In genomic region chr5:69601027-69601426, GRCm38 (mm10) we compare ENCODE assay signal across 8 mouse cellular contexts. TPM values are rescaled to one million over a fixed set of nuclear protein-coding genes. Genes with fewer than 3 reads are reported as not detected.
DNase-seq lines count a peak whose midpoint lies in the region; TF ChIP-seq lines count a peak whose summit lies in the region.

No protein-coding gene starts in this region.

- in situ Hi-C loops in CH12.LX (cut with MboI; ENCODE audit: low pct_ligation_motif_present, low pct_unique_long_range_greater_than_20kb, low sequenced_read_pairs), result no loop called here

- no peaks in the 10 kb centered on the region for H3K9me3 ChIP-seq in CH12.LX (replicated peaks; ENCODE audit: low read length)

- H3K4me2 ChIP-seq in CH12.LX (ENCODE audit: insufficient read depth, low read depth, poor library complexity, severe bottlenecking), result no peak overlapping the region

- peak; percentile 49 for TF ChIP-seq RAD21 in CH12.LX (IDR thresholded peaks at IDR 0.05; ENCODE audit: low read depth, low read length)

- peak; percentile 16 for DNase-seq in kidney, adult 2 months
- no peak for DNase-seq in kidney, postnatal 14 days
- DNase-seq in CH12.LX (ENCODE audit: extremely low read depth), result peak; percentile 16
- peak; percentile 21 for DNase-seq in ZHBTc4 (ENCODE audit: low read depth, low spot score)
- peak; percentile 10 for DNase-seq in induced T-regulatory cell, adult 2 months (ENCODE audit: low read depth)
- no peak for DNase-seq in gastrocnemius, adult 8-10 months (ENCODE audit: low spot score in 2 of 2)
- DNase-seq in layer of hippocampus, adult 8-10 months (ENCODE audit: low spot score in 2 of 2), result no peak
- DNase-seq in gastrocnemius, postnatal 10 days, result no peak

- H3K4me1 ChIP-seq in kidney, adult 2 months (ENCODE audit: control insufficient read depth, insufficient read depth, low read length), result no peaks in the 10 kb centered on the region
- no peaks in the 10 kb centered on the region for H3K4me1 ChIP-seq in CH12.LX (ENCODE audit: control insufficient read depth in 1 of 2, insufficient read depth in 2 of 2)

- H3K27ac ChIP-seq in kidney, adult 2 months (ENCODE audit: insufficient read depth, low read depth, low read length), result no peak overlapping the region
- H3K27ac ChIP-seq in CH12.LX (ENCODE audit: insufficient read depth, low read depth), result no peak overlapping the region

- H3K4me3 ChIP-seq in kidney, adult 2 months (ENCODE audit: insufficient read depth, low read depth, low read length), result no peak overlapping the region
- no peak overlapping the region for H3K4me3 ChIP-seq in CH12.LX (replicated peaks in 1 of 3; ENCODE audit: low read depth in 2 of 3, low read length in 2 of 3, poor library complexity in 1 of 3)

- no peak for TF ChIP-seq CTCF in kidney, adult 2 months (conservative IDR thresholded peaks at IDR 0.05; ENCODE audit: insufficient read depth, insufficient read length, low read depth, low read length)
- TF ChIP-seq CTCF in CH12.LX (conservative IDR thresholded peaks at IDR 0.05 in 1 of 2, IDR thresholded peaks at IDR 0.05 in 1 of 2; ENCODE audit: low read depth in 2 of 2, low read length in 2 of 2), result peak in 1 of 2 experiments; percentile 53; a peak in 2 of 4 replicates

- TF ChIP-seq EP300 in CH12.LX (IDR thresholded peaks at IDR 0.05; ENCODE audit: low read length), result no peak

- dilution Hi-C loops in CH12.LX (cut with MboI; ENCODE audit: extremely low pct_ligation_motif_present, extremely low pct_unique_long_range_greater_than_20kb, low sequenced_read_pairs), result no loop called here

- H3K36me3 ChIP-seq in kidney, adult 2 months (ENCODE audit: control insufficient read depth, insufficient read depth, low read length), result no peaks in the 10 kb centered on the region
- no peaks in the 10 kb centered on the region for H3K36me3 ChIP-seq in CH12.LX (replicated peaks in 1 of 2; ENCODE audit: control insufficient read depth in 1 of 2, insufficient read depth in 1 of 2, low read length in 1 of 2)

- TF ChIP-seq POLR2A in kidney, adult 2 months (IDR thresholded peaks at IDR 0.05; ENCODE audit: low read depth, low read length), result no peak
- TF ChIP-seq POLR2A in CH12.LX (IDR thresholded peaks at IDR 0.05; ENCODE audit: low read depth, low read length), result no peak

- H3K27me3 ChIP-seq in kidney, adult 2 months (replicated peaks; ENCODE audit: control insufficient read depth, insufficient read depth, low read length), result no peaks in the 10 kb centered on the region
- no peaks in the 10 kb centered on the region for H3K27me3 ChIP-seq in CH12.LX (replicated peaks)

- no peak overlapping the region for H3K9ac ChIP-seq in CH12.LX (ENCODE audit: insufficient read depth, low read depth)

- H3K79me2 ChIP-seq in CH12.LX (replicated peaks; ENCODE audit: control insufficient read depth, extremely low read depth, insufficient read depth, poor library complexity, severe bottlenecking), result no peaks in the 10 kb centered on the region

TF ChIP-seq in CH12.LX, 34 proteins besides CTCF, POLR2A, EP300 and RAD21:
- TF ChIP-seq ZMIZ1 (IDR thresholded peaks at IDR 0.05; ENCODE audit: low read depth, low read length) (no peak), SMC3 (IDR thresholded peaks at IDR 0.05; ENCODE audit: low read depth, low read length) (peak; percentile 29), GABPA (IDR thresholded peaks at IDR 0.05; ENCODE audit: insufficient replicate concordance, low read depth, low read length) (no peak), ZNF384 (IDR thresholded peaks at IDR 0.05; ENCODE audit: low read depth, low read length) (peak; percentile 34)

RNA-seq across cellular contexts. Expression of gene Gnpda2, which starts 8.9 kb away (rescaled TPM):
- 16.0 and 17.9 TPM in 2 replicates for polyA plus RNA-seq in kidney, adult 2 months (2012; rRNA removed)
- 6.6 and 7.4 TPM in 2 replicates for total RNA-seq in CH12.LX (2012; rRNA removed)
- total RNA-seq in CH12.LX (2014; rRNA removed), result 16.8 and 17.6 TPM in 2 replicates
- 6.3 and 6.7 TPM in 2 replicates for polyA plus RNA-seq in CH12.LX (2012; ENCODE audit: insufficient read length, low read depth)
- total RNA-seq in gastrocnemius, adult 8-10 months (2022), result 1 to 10 TPM; 3.2 to 5.5 (median 4.1) TPM
- total RNA-seq in layer of hippocampus, adult 8-10 months (2022), result 10 to 100 TPM; 16.5 to 22.5 (median 18.6) TPM
- 10 to 100 TPM in 1 of 2 experiments, 1 to 10 TPM in 1; 9.4 to 10.1 TPM for total RNA-seq in gastrocnemius, postnatal 10 days (2021)

RNA-seq across cellular contexts. Expression of gene Guf1, which starts 44.3 kb away (rescaled TPM):
- polyA plus RNA-seq in kidney, adult 2 months (2012; rRNA removed), result 6.6 and 6.9 TPM in 2 replicates
- 15.8 and 17.1 TPM in 2 replicates for total RNA-seq in CH12.LX (2012; rRNA removed)
- 36.8 and 42.4 TPM in 2 replicates for total RNA-seq in CH12.LX (2014; rRNA removed)
- polyA plus RNA-seq in CH12.LX (2012; ENCODE audit: insufficient read length, low read depth), result 23.1 and 25.6 TPM in 2 replicates
- 10 to 100 TPM; 13.7 to 16.1 (median 15.2) TPM for total RNA-seq in gastrocnemius, adult 8-10 months (2022)
- 10 to 100 TPM; 21.0 to 27.1 (median 23.9) TPM for total RNA-seq in layer of hippocampus, adult 8-10 months (2022)
- 10 to 100 TPM; 18.4 to 20.8 TPM for total RNA-seq in gastrocnemius, postnatal 10 days (2021)

RNA-seq across cellular contexts. Expression of gene Yipf7, which starts 58.6 kb away (rescaled TPM):
- 2.1 TPM in 1 of 2 replicates, not detected in the other for polyA plus RNA-seq in kidney, adult 2 months (2012; rRNA removed)
- total RNA-seq in CH12.LX (2012; rRNA removed) (not detected in 2 replicates), CH12.LX (2014; rRNA removed) (0.26 TPM in 1 of 2 replicates, not detected in the other)
- polyA plus RNA-seq in CH12.LX (2012; ENCODE audit: insufficient read length, low read depth), result 0.44 TPM in 1 of 2 replicates, not detected in the other
- 10 to 100 TPM; 76.0 to 98.4 (median 88.5) TPM for total RNA-seq in gastrocnemius, adult 8-10 months (2022)
- total RNA-seq in layer of hippocampus, adult 8-10 months (2022), result 1 to 10 TPM in 1 of 4 experiments, not detected in 3; 1.3 TPM
- total RNA-seq in gastrocnemius, postnatal 10 days (2021), result 10 to 100 TPM; 72.4 to 80.7 TPM

Comparison
In these comparisons a context has a peak if more than half of its experiments do, and no peak if none do; other contexts are left out.
1. DNase-seq: peak in kidney, adult 2 months (single experiment), CH12.LX (single experiment), ZHBTc4 (single experiment) and induced T-regulatory cell, adult 2 months (single experiment); none in kidney, postnatal 14 days (single experiment), gastrocnemius, adult 8-10 months (0 of 2), layer of hippocampus, adult 8-10 months (0 of 2) and gastrocnemius, postnatal 10 days (single experiment).
2. RNA of gene Yipf7, which starts 58.6 kb away (total RNA-seq): 76.0 to 98.4 TPM in gastrocnemius, adult 8-10 months and 72.4 to 80.7 TPM in gastrocnemius, postnatal 10 days; 1.3 TPM in layer of hippocampus, adult 8-10 months and 0.26 TPM in CH12.LX; every median in the first group is over 10 times any median in the second.